9 mouse cellular contexts compared by ENCODE assay signal in the genomic region with DNA sequence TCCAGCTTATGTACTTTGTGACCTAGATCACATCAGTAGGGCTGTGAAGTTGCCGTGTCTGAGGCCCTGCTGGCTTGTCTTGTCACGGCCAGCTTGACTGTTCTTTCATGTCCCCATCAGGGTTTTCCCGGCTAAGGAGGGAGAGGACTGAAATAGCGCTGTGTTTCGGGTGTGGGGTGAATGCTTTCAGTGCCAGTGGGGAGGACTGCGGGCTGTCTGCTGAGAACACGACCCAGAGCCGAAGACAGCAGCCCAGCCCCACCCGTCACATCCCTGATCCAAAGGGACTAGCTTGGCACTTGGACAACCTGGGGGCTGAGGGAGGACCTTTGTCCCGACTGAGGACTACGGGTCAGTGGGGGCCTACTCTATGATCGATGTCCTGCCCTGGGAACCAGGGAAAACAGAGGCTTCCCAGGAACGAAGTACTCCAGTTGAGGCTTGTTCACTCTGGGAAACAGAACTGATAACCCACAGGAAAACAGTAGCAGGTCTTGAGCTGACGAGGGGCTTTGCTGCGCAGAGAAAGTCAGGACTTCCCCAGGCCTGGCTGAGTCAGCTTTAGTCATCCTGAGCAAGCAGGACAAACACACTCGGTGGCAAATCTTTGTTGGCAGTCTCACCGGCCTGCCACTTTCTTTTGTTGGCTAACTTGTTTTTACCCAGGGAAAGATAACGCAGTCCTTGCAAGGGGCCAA. TPM values are rescaled to one million over a fixed set of nuclear protein-coding genes. Genes with fewer than 3 reads are reported as not detected.
DNase-seq lines count a peak whose midpoint lies in the region; ATAC-seq and TF ChIP-seq lines count a peak whose summit lies in the region.
"Had no signal": no experiment of that assay in that cellular context is flagged by ENCODE, and none has a peak within 500 bp of the region (broad histone marks: within the 10 kb centered on the region; RNA-seq: fewer than 3 reads in every experiment).

No protein-coding gene starts in this region.

- dilution Hi-C loops in CH12.LX (cut with MboI; ENCODE audit: extremely low pct_ligation_motif_present, extremely low pct_unique_long_range_greater_than_20kb, low sequenced_read_pairs): no loop called here

- peaks cover 45 to 92% of the 10 kb centered on the region in 2 experiments for H3K4me1 ChIP-seq in CH12.LX (ENCODE audit: control insufficient read depth in 1 of 2, insufficient read depth in 2 of 2)
- peaks cover 18% of the 10 kb centered on the region for H3K4me1 ChIP-seq in heart, adult 2 months (ENCODE audit: control insufficient read depth, insufficient read depth, low read length)
- peaks cover 22% of the 10 kb centered on the region for H3K4me1 ChIP-seq in lung, adult 2 months (ENCODE audit: control insufficient read depth, insufficient read depth, low read length)

- peak overlapping the region; percentile 89 for H3K4me2 ChIP-seq in CH12.LX (ENCODE audit: insufficient read depth, low read depth, poor library complexity, severe bottlenecking)
- H3K4me2 ChIP-seq: embryonic facial prominence, embryonic 13.5 days had no signal

- TF ChIP-seq RAD21 in CH12.LX (IDR thresholded peaks at IDR 0.05; ENCODE audit: low read depth, low read length): no peak

- H3K36me3 ChIP-seq in CH12.LX (replicated peaks in 1 of 2; ENCODE audit: control insufficient read depth in 1 of 2, insufficient read depth in 1 of 2, low read length in 1 of 2): peaks cover 12 to 47% of the 10 kb centered on the region in 2 experiments
- H3K36me3 ChIP-seq in heart, adult 2 months (ENCODE audit: control insufficient read depth, insufficient read depth, low read length): no peaks in the 10 kb centered on the region
- H3K36me3 ChIP-seq: embryonic facial prominence, embryonic 13.5 days had no signal

- peak overlapping the region; percentile 98 for H3K27ac ChIP-seq in CH12.LX (ENCODE audit: insufficient read depth, low read depth)
- peak overlapping the region; percentile 77 for H3K27ac ChIP-seq in heart, adult 2 months
- H3K27ac ChIP-seq: embryonic facial prominence, embryonic 13.5 days had no signal

- no peaks in the 10 kb centered on the region for H3K9me3 ChIP-seq in CH12.LX (replicated peaks; ENCODE audit: low read length)
- H3K9me3 ChIP-seq: embryonic facial prominence, embryonic 13.5 days had no signal

- 26% methylated on average over 18 of the region's 18 CpGs for WGBS in heart, adult 2 months
- WGBS in lung, adult 2 months: 40% methylated on average over 18 of the region's 18 CpGs

- TF ChIP-seq CTCF in CH12.LX (conservative IDR thresholded peaks at IDR 0.05 in 1 of 2, IDR thresholded peaks at IDR 0.05 in 1 of 2; ENCODE audit: low read depth in 2 of 2, low read length in 2 of 2): no peak
- TF ChIP-seq CTCF in heart, adult 2 months (IDR thresholded peaks at IDR 0.05): no peak
- no peak for TF ChIP-seq CTCF in lung, adult 2 months (IDR thresholded peaks at IDR 0.05; ENCODE audit: insufficient read depth, low read length)

- TF ChIP-seq POLR2A in CH12.LX (IDR thresholded peaks at IDR 0.05; ENCODE audit: low read depth, low read length): 0 out of 2 replicates have a peak, but pooled peaks have one; percentile 33
- TF ChIP-seq POLR2A in heart, adult 2 months (IDR thresholded peaks at IDR 0.05; ENCODE audit: insufficient read depth, low read depth, low read length): no peak
- TF ChIP-seq POLR2A in lung, adult 2 months (IDR thresholded peaks at IDR 0.05; ENCODE audit: borderline replicate concordance, extremely low read depth, low read depth, low read length): no peak

- H3K27me3 ChIP-seq in CH12.LX (replicated peaks): no peaks in the 10 kb centered on the region
- no peaks in the 10 kb centered on the region for H3K27me3 ChIP-seq in heart, adult 2 months (ENCODE audit: control insufficient read depth, insufficient read depth, low read length)
- H3K27me3 ChIP-seq: embryonic facial prominence, embryonic 13.5 days had no signal

- no peaks in the 10 kb centered on the region for H3K79me2 ChIP-seq in CH12.LX (replicated peaks; ENCODE audit: control insufficient read depth, extremely low read depth, insufficient read depth, poor library complexity, severe bottlenecking)
- no peaks in the 10 kb centered on the region for H3K79me2 ChIP-seq in heart, adult 2 months (replicated peaks; ENCODE audit: control insufficient read depth, insufficient read depth, low read length)

- intact Hi-C loops in heart, adult 2 months (cut with DNase I): no loop called here

- peak; percentile 48 for ATAC-seq in frontal cortex, adult (ENCODE audit: low TSS enrichment)

- DNase-seq in frontal cortex, postnatal 36 days (ENCODE audit: low spot score in 2 of 2): no peak
- DNase-seq in CH12.LX (ENCODE audit: extremely low read depth): peak; percentile 76
- DNase-seq in heart, adult 2 months: peak; percentile 68 to 75
- peak; percentile 58 for DNase-seq in lung, adult 2 months
- no peak for DNase-seq in spleen, postnatal 10 days (ENCODE audit: low spot score in 2 of 2)
- no peak for DNase-seq in embryo, embryonic 10 days (ENCODE audit: low spot score)
- DNase-seq in layer of hippocampus, postnatal 10 days (ENCODE audit: low spot score in 2 of 2): no peak

- peak; percentile 76; the same call in 1 of the 2 replicates for TF ChIP-seq EP300 in CH12.LX (IDR thresholded peaks at IDR 0.05; ENCODE audit: low read length)
- no peak for TF ChIP-seq EP300 in heart, adult 2 months (IDR thresholded peaks at IDR 0.05; ENCODE audit: insufficient read depth, low read depth, low read length)

- H3K9ac ChIP-seq in CH12.LX (ENCODE audit: insufficient read depth, low read depth): peak overlapping the region; percentile 68
- peak overlapping the region; percentile 25 for H3K9ac ChIP-seq in heart, adult 2 months (ENCODE audit: low read depth, low read length)
- H3K9ac ChIP-seq: embryonic facial prominence, embryonic 13.5 days had no signal

- in situ Hi-C loops in CH12.LX (cut with MboI; ENCODE audit: low pct_ligation_motif_present, low pct_unique_long_range_greater_than_20kb, low sequenced_read_pairs): no loop called here

- H3K4me3 ChIP-seq in CH12.LX (replicated peaks in 1 of 3; ENCODE audit: low read depth in 2 of 3, low read length in 2 of 3, poor library complexity in 1 of 3): peak overlapping the region; percentile 44 to 53 (median 45)
- no peak overlapping the region for H3K4me3 ChIP-seq in heart, adult 2 months
- no peak overlapping the region for H3K4me3 ChIP-seq in lung, adult 2 months (replicated peaks; ENCODE audit: extremely low read depth, low read depth, low read length)
- H3K4me3 ChIP-seq: embryonic facial prominence, embryonic 13.5 days had no signal

TF ChIP-seq in CH12.LX, 34 proteins besides CTCF, POLR2A, EP300 and RAD21 (continues in another document):
- TF ChIP-seq MEF2A (IDR thresholded peaks at IDR 0.05; ENCODE audit: borderline replicate concordance, low read depth, low read length): peak; percentile 91
- no peak for TF ChIP-seq USF1 (IDR thresholded peaks at IDR 0.05; ENCODE audit: low read depth, low read length)
- peak; percentile 43; the same call in 1 of the 2 replicates for TF ChIP-seq ELF1 (IDR thresholded peaks at IDR 0.05; ENCODE audit: low read depth, low read length)
- TF ChIP-seq ZMIZ1 (IDR thresholded peaks at IDR 0.05; ENCODE audit: low read depth, low read length): peak; percentile 83
- no peak for TF ChIP-seq MYC (IDR thresholded peaks at IDR 0.05; ENCODE audit: low read depth, low read length)
- no peak for TF ChIP-seq USF2 (conservative IDR thresholded peaks at IDR 0.05; ENCODE audit: low read depth, low read length)
- TF ChIP-seq KAT2A (IDR thresholded peaks at IDR 0.05; ENCODE audit: insufficient replicate concordance, low read length): 0 out of 2 replicates have a peak, but pooled peaks have one; percentile 25
- peak; percentile 78 for TF ChIP-seq SIN3A (IDR thresholded peaks at IDR 0.05; ENCODE audit: low read length)
- peak; percentile 26; the same call in 1 of the 2 replicates for TF ChIP-seq MAZ (IDR thresholded peaks at IDR 0.05; ENCODE audit: low read depth, low read length)
- 0 out of 2 replicates have a peak, but pooled peaks have one; percentile 20 for TF ChIP-seq JUND (conservative IDR thresholded peaks at IDR 0.05; ENCODE audit: low read depth, low read length)
- TF ChIP-seq TCF12 (IDR thresholded peaks at IDR 0.05; ENCODE audit: low read depth, low read length): peak; percentile 53; the same call in 1 of the 2 replicates
- TF ChIP-seq NELFE (IDR thresholded peaks at IDR 0.05; ENCODE audit: low read depth, low read length): peak; percentile 28
- peak; percentile 23 for TF ChIP-seq JUN (IDR thresholded peaks at IDR 0.05; ENCODE audit: insufficient read depth, low read depth, low read length)
- peak; percentile 32; the same call in 1 of the 2 replicates for TF ChIP-seq BHLHE40 (IDR thresholded peaks at IDR 0.05; ENCODE audit: low read depth, low read length)

RNA-seq across cellular contexts. Expression of gene Pitpna, which starts 23.9 kb away (rescaled TPM):
- 61.8 and 75.8 TPM in 2 replicates for total RNA-seq in CH12.LX (2012; rRNA removed)
- 80.7 and 84.6 TPM in 2 replicates for total RNA-seq in CH12.LX (2014; rRNA removed)
- polyA plus RNA-seq in CH12.LX (2012; ENCODE audit: insufficient read length, low read depth): 243 and 290 TPM in 2 replicates
- total RNA-seq in heart, adult 2 months (2021): 10 to 100 TPM; 96.6 to 99.1 TPM
- 57.2 and 95.9 TPM in 2 replicates for polyA plus RNA-seq in heart, adult 2 months (2012; rRNA removed)
- 56.1 and 70.4 TPM in 2 replicates for polyA plus RNA-seq in lung, adult 2 months (2012; rRNA removed)
- 100 to 1,000 TPM; 310 to 313 TPM for total RNA-seq in layer of hippocampus, postnatal 10 days (2021)

RNA-seq across cellular contexts. Expression of gene Slc43a2, which starts 32.5 kb away (rescaled TPM):
- 6.5 and 8.9 TPM in 2 replicates for total RNA-seq in CH12.LX (2012; rRNA removed)
- 3.5 and 5.0 TPM in 2 replicates for total RNA-seq in CH12.LX (2014; rRNA removed)
- 6.8 and 8.8 TPM in 2 replicates for polyA plus RNA-seq in CH12.LX (2012; ENCODE audit: insufficient read length, low read depth)
- total RNA-seq in heart, adult 2 months (2021): 10 to 100 TPM; 13.7 to 14.6 TPM
- polyA plus RNA-seq in heart, adult 2 months (2012; rRNA removed): 13.1 and 13.6 TPM in 2 replicates
- 68.2 and 78.7 TPM in 2 replicates for polyA plus RNA-seq in lung, adult 2 months (2012; rRNA removed)
- total RNA-seq in layer of hippocampus, postnatal 10 days (2021): 10 to 100 TPM; 38.3 to 47.5 TPM

RNA-seq across cellular contexts. Expression of gene Scarf1, which starts 50.7 kb away (rescaled TPM):
- total RNA-seq in CH12.LX (2012; rRNA removed) (0.59 and 0.76 TPM in 2 replicates), CH12.LX (2014; rRNA removed) (0.24 and 0.28 TPM in 2 replicates)
- 0.76 and 0.90 TPM in 2 replicates for polyA plus RNA-seq in CH12.LX (2012; ENCODE audit: insufficient read length, low read depth)
- total RNA-seq in heart, adult 2 months (2021): 1 to 10 TPM; 7.6 to 8.5 TPM
- polyA plus RNA-seq in heart, adult 2 months (2012; rRNA removed): 18.1 and 21.6 TPM in 2 replicates
- polyA plus RNA-seq in lung, adult 2 months (2012; rRNA removed): 50.1 and 58.6 TPM in 2 replicates
- total RNA-seq in layer of hippocampus, postnatal 10 days (2021): 1 to 10 TPM; 3.5 to 3.6 TPM

RNA-seq across cellular contexts. Expression of gene Rilp, which starts 54.1 kb away (rescaled TPM):
- 0.63 and 0.72 TPM in 2 replicates for total RNA-seq in CH12.LX (2012; rRNA removed)
- 0.17 and 0.31 TPM in 2 replicates for total RNA-seq in CH12.LX (2014; rRNA removed)
- polyA plus RNA-seq in CH12.LX (2012; ENCODE audit: insufficient read length, low read depth): 0.76 and 1.1 TPM in 2 replicates
- 10 to 100 TPM; 40.5 to 48.8 TPM for total RNA-seq in heart, adult 2 months (2021)
- 39.2 and 62.0 TPM in 2 replicates for polyA plus RNA-seq in heart, adult 2 months (2012; rRNA removed)
- 14.5 and 15.3 TPM in 2 replicates for polyA plus RNA-seq in lung, adult 2 months (2012; rRNA removed)
- total RNA-seq in layer of hippocampus, postnatal 10 days (2021): 1 to 10 TPM; 3.6 to 4.0 TPM
- polyA plus RNA-seq: embryonic facial prominence, embryonic 13.5 days had no signal

Comparison
In these comparisons a context has a peak if more than half of its experiments do, and no peak if none do; other contexts are left out.
1. DNase-seq: peak in CH12.LX (single experiment), heart, adult 2 months (2 of 2) and lung, adult 2 months (single experiment); none in frontal cortex, postnatal 36 days (0 of 2), spleen, postnatal 10 days (0 of 2), embryo, embryonic 10 days (single experiment) and layer of hippocampus, postnatal 10 days (0 of 2).
2. H3K4me3 ChIP-seq: peak in CH12.LX (3 of 3); none in heart, adult 2 months (single experiment) and lung, adult 2 months (single experiment).